8 mouse cellular contexts compared by ENCODE assay signal in the genomic region with DNA sequence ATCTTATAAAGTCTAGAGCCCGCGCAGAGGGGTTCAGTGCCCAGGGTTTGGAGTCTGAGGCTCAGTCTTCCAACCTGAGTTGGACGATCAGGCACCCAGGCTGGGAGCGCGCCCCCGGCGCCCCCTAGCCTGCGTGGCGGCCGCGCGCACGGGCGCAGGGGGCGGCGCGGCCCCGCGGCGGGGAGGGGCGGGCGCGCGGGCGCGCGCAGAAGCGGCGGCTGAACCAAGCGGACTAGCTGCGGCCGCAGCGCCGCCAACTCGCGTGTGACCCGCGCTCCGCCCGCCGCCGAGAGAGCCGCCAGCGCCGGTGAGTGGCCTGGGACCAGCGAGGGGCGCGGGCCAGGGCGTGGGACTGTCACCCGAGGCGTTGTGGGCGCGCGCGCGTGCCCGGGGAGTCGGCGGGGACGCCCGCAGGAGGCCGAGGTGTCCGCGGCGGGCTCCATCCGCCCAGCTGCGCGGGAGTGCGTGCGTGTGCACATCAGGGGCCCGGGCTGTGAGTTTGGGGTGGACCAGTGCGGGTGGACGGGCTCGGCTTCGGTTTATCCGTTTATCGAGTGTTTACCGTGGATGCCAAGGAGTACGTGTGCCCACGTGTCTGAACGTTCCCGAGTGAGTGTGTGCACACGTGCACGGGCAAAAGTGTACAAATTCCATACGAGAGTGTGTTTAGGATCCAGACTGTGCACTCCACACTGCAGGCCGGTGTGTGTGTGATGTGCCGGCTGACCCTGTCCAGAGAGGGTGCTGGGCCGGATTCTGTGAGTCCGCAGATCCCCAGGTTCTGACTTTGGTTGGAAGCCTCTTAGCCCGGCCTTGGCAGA. TPM values are rescaled to one million over a fixed set of nuclear protein-coding genes. Genes with fewer than 3 reads are reported as not detected.
A peak's percentile ranks its signal among the peaks of the same experiment; 100 is the strongest.
DNase-seq lines count a peak whose midpoint lies in the region; ATAC-seq and TF ChIP-seq lines count a peak whose summit lies in the region.

A gene (plus strand): TSS at position 157 of the 821 bp plus-strand sequence.

- under 1% methylated on average over 84 of the region's 90 CpGs for WGBS in forebrain, postnatal 0 days

- no peak for TF ChIP-seq EP300 in MEL (IDR thresholded peaks at IDR 0.05; ENCODE audit: low read depth in 1 of 2, low read length in 2 of 2)

- peak within 1 kb of the TSS; percentile 72 for H3K9ac ChIP-seq in MEL (ENCODE audit: control insufficient read depth, low read depth, low read length, poor library complexity, severe bottlenecking)
- peak within 1 kb of the TSS; percentile 78 for H3K9ac ChIP-seq in forebrain, postnatal 0 days

- H3K4me2 ChIP-seq in forebrain, postnatal 0 days (ENCODE audit: low read depth) = peak within 1 kb of the TSS; percentile 84

- peak within 1 kb of the TSS; percentile 76 to 93 for H3K4me3 ChIP-seq in MEL (ENCODE audit: control insufficient read depth in 1 of 2, insufficient read depth in 1 of 2, low read depth in 2 of 2, low read length in 2 of 2)
- H3K4me3 ChIP-seq in forebrain, postnatal 0 days (ENCODE audit: low read depth, low read length) = peak within 1 kb of the TSS; percentile 93

- no peak for TF ChIP-seq RAD21 in MEL (IDR thresholded peaks at IDR 0.05; ENCODE audit: low read depth, low read length)

- H3K27me3 ChIP-seq in MEL (ENCODE audit: control insufficient read depth in 1 of 2, insufficient read depth in 2 of 2, low read length in 2 of 2) = no peaks in the 10 kb centered on the region
- no peaks in the 10 kb centered on the region for H3K27me3 ChIP-seq in forebrain, postnatal 0 days (ENCODE audit: insufficient read depth, low read length)

- DNase-seq in MEL (ENCODE audit: low read depth, low spot score) = peak; percentile 43
- peak; percentile 81 for DNase-seq in forebrain, postnatal 0 days
- peak; percentile 74 for DNase-seq in heart, postnatal 4 days
- DNase-seq in layer of hippocampus, postnatal 14 days (ENCODE audit: low spot score in 2 of 2) = peak; percentile 60 to 74
- peak; percentile 66 for DNase-seq in lung, postnatal 14 days
- DNase-seq in retina, postnatal 7 days (ENCODE audit: low read depth, low spot score) = peak; percentile 44
- DNase-seq in urinary bladder, postnatal 36 days (ENCODE audit: low spot score in 2 of 2) = peak; percentile 42 to 59

- peak in 1 of 2 experiments; percentile 45; a peak in 1 of 4 replicates for TF ChIP-seq POLR2A in MEL (IDR thresholded peaks at IDR 0.05; ENCODE audit: control insufficient read depth in 1 of 2, insufficient read depth in 1 of 2, low read depth in 1 of 2, low read length in 2 of 2, poor library complexity in 1 of 2)

- peak; percentile 50; the same call in 1 of the 2 replicates for ATAC-seq in cerebellum, adult (ENCODE audit: insufficient number of reproducible peaks, low FRiP score, low TSS enrichment)
- peak; percentile 64 for ATAC-seq in forebrain, postnatal 0 days

- no peaks in the 10 kb centered on the region for H3K9me3 ChIP-seq in MEL (replicated peaks; ENCODE audit: insufficient read depth, low read length)
- no peaks in the 10 kb centered on the region for H3K9me3 ChIP-seq in forebrain, postnatal 0 days (ENCODE audit: low read length)

- no peaks in the 10 kb centered on the region for H3K4me1 ChIP-seq in MEL (ENCODE audit: control insufficient read depth in 1 of 2, insufficient read depth in 2 of 2, low read length in 2 of 2)
- H3K4me1 ChIP-seq in forebrain, postnatal 0 days (ENCODE audit: insufficient read depth) = no peaks in the 10 kb centered on the region

- H3K79me2 ChIP-seq in MEL (ENCODE audit: control insufficient read depth, insufficient read depth, low read length, poor library complexity) = no peaks in the 10 kb centered on the region

- no peak within 1 kb of the TSS for H3K27ac ChIP-seq in MEL (ENCODE audit: control insufficient read depth, low read depth, low read length)
- peak within 1 kb of the TSS; percentile 84 for H3K27ac ChIP-seq in forebrain, postnatal 0 days (ENCODE audit: low read depth, low read length)

- H3K36me3 ChIP-seq in MEL (ENCODE audit: control insufficient read depth in 1 of 2, insufficient read depth in 2 of 2, low read length in 2 of 2) = no peaks in the 10 kb centered on the region
- H3K36me3 ChIP-seq in forebrain, postnatal 0 days (ENCODE audit: insufficient read depth) = no peaks in the 10 kb centered on the region

- no peak for TF ChIP-seq CTCF in MEL (IDR thresholded peaks at IDR 0.05 in 2 of 3, conservative IDR thresholded peaks at IDR 0.05 in 1 of 3; ENCODE audit: control insufficient read depth in 1 of 3, insufficient read depth in 1 of 3, low read depth in 2 of 3, low read length in 3 of 3, poor library complexity in 1 of 3, severe bottlenecking in 1 of 3)
- TF ChIP-seq CTCF in forebrain, postnatal 0 days (IDR thresholded peaks at IDR 0.05; ENCODE audit: low read depth) = no peak

TF ChIP-seq in MEL, 35 proteins besides CTCF, POLR2A, EP300 and RAD21:
- TF ChIP-seq MEF2A (IDR thresholded peaks at IDR 0.05; ENCODE audit: extremely low read depth, insufficient replicate concordance, low read depth, low read length, poor library complexity, severe bottlenecking) (no peak), MAX (IDR thresholded peaks at IDR 0.05; ENCODE audit: low read length) (peak; percentile 67; the same call in 1 of the 2 replicates), USF2 (IDR thresholded peaks at IDR 0.05; ENCODE audit: borderline replicate concordance in 1 of 2, insufficient read depth in 1 of 2, low read depth in 1 of 2, low read length in 2 of 2) (no peak), TBP (IDR thresholded peaks at IDR 0.05; ENCODE audit: low read depth, low read length) (no peak), POLR2AphosphoS2 (IDR thresholded peaks at IDR 0.05; ENCODE audit: low read length) (no peak), MAZ (IDR thresholded peaks at IDR 0.05; ENCODE audit: low read depth, low read length) (no peak), KAT2A (conservative IDR thresholded peaks at IDR 0.05; ENCODE audit: low read depth, low read length) (no peak), TCF12 (IDR thresholded peaks at IDR 0.05; ENCODE audit: low read depth, low read length) (no peak), GABPA (IDR thresholded peaks at IDR 0.05; ENCODE audit: low read depth, low read length) (no peak), CHD1 (IDR thresholded peaks at IDR 0.05; ENCODE audit: low read depth, low read length) (no peak), MXI1 (IDR thresholded peaks at IDR 0.05; ENCODE audit: low read depth, low read length) (peak; percentile 78), NELFE (IDR thresholded peaks at IDR 0.05; ENCODE audit: low read depth, low read length) (0 out of 2 replicates have a peak, but pooled peaks have one; percentile 16), JUND (IDR thresholded peaks at IDR 0.05; ENCODE audit: low read depth, low read length) (no peak), MYB (IDR thresholded peaks at IDR 0.05; ENCODE audit: low read depth, low read length) (no peak), ZC3H11A (IDR thresholded peaks at IDR 0.05; ENCODE audit: low read depth, low read length) (no peak), ELF1 (IDR thresholded peaks at IDR 0.05; ENCODE audit: low read depth, low read length) (no peak), ZMIZ1 (IDR thresholded peaks at IDR 0.05; ENCODE audit: low read depth, low read length) (no peak), ETS1 (IDR thresholded peaks at IDR 0.05; ENCODE audit: low read depth, low read length) (no peak), TAL1 (IDR thresholded peaks at IDR 0.05; ENCODE audit: low read length) (no peak), MYC (IDR thresholded peaks at IDR 0.05; ENCODE audit: low read depth, low read length) (0 out of 2 replicates have a peak, but pooled peaks have one; percentile 42), NRF1 (IDR thresholded peaks at IDR 0.05; ENCODE audit: insufficient read depth, low read depth, low read length, poor library complexity, severe bottlenecking) (peak; percentile 36; the same call in 1 of the 2 replicates), BHLHE40 (IDR thresholded peaks at IDR 0.05; ENCODE audit: borderline replicate concordance, low read depth, low read length) (no peak), ZNF384 (IDR thresholded peaks at IDR 0.05; ENCODE audit: low read depth, low read length) (no peak), HCFC1 (IDR thresholded peaks at IDR 0.05; ENCODE audit: low read depth, low read length) (no peak), CHD2 (IDR thresholded peaks at IDR 0.05; ENCODE audit: low read length) (no peak), SMC3 (IDR thresholded peaks at IDR 0.05; ENCODE audit: low read depth, low read length) (no peak), ZKSCAN1 (IDR thresholded peaks at IDR 0.05; ENCODE audit: low read depth, low read length) (no peak), USF1 (IDR thresholded peaks at IDR 0.05; ENCODE audit: low read depth, low read length) (no peak), SIN3A (IDR thresholded peaks at IDR 0.05; ENCODE audit: low read length) (peak; percentile 33; the same call in 1 of the 2 replicates), RCOR1 (IDR thresholded peaks at IDR 0.05; ENCODE audit: low read depth, low read length) (no peak), GATA1 (IDR thresholded peaks at IDR 0.05; ENCODE audit: low read depth, low read length) (no peak), UBTF (IDR thresholded peaks at IDR 0.05; ENCODE audit: borderline replicate concordance, insufficient read depth, low read depth, low read length) (no peak), MAFK (IDR thresholded peaks at IDR 0.05; ENCODE audit: borderline replicate concordance, low read depth, low read length) (no peak), E2F4 (IDR thresholded peaks at IDR 0.05; ENCODE audit: borderline replicate concordance, low read depth, low read length) (no peak), POLR2AphosphoS5 (IDR thresholded peaks at IDR 0.05; ENCODE audit: borderline replicate concordance, low read depth, low read length) (no peak)

RNA-seq across cellular contexts. Expression of the gene that starts here (rescaled TPM):
- 3.5 and 3.7 TPM in 2 replicates for total RNA-seq in MEL (2012; rRNA removed)
- 1 to 10 TPM in 1 of 2 experiments, not detected in 1; 5.4 TPM for polyA plus RNA-seq in MEL (2012; ENCODE audit: insufficient read depth in 1 of 2, insufficient read length in 2 of 2, low read depth in 1 of 2, low replicate concordance in 2 of 2, missing spikeins in 1 of 2)
- total RNA-seq in forebrain, postnatal 0 days (2014; rRNA removed) = 19.7 and 21.0 TPM in 2 replicates
- polyA plus RNA-seq in forebrain, postnatal 0 days (2015; fragmentation: Nextera tagmentation; extraction: Ambion mirVana) = 59.6 and 69.3 TPM in 2 replicates
- total RNA-seq in heart, postnatal 4 days (2021) = 10 to 100 TPM; 24.8 to 26.0 TPM
- 10 to 100 TPM; 50.3 to 53.0 TPM for total RNA-seq in layer of hippocampus, postnatal 14 days (2021)
